Mouse (Mus musculus): ENCODE data around the gene Agbl5.

Gene Agbl5

GRCm38 (mm10) chr5:30920621-30921020 is 32.1 kb downstream of the Agbl5 start:
- no peak for DNase-seq

GRCm38 (mm10) chr5:30921256-30922033 is 33.0 kb downstream of the Agbl5 start, which contains the start of gene Khk:
Gene Khk (plus strand): TSS chr5:30921431.
- peak; percentile 96 to 97 for DNase-seq

- no peak for DNase-seq
These were observed 34.1 kb downstream of the Agbl5 start for GRCm38 (mm10) chr5:30922581-30923041.

GRCm38 (mm10) chr5:30923119-30923518 is 34.6 kb downstream of the Agbl5 start:
- DNase-seq: no peak

- no peak for DNase-seq
These were observed 36.1 kb downstream of the Agbl5 start for GRCm38 (mm10) chr5:30924614-30925013.

- no peak for DNase-seq
These were observed 36.7 kb downstream of the Agbl5 start for GRCm38 (mm10) chr5:30925217-30925616.

- no peak for DNase-seq
These were observed 37.6 kb downstream of the Agbl5 start for GRCm38 (mm10) chr5:30926073-30926472.

GRCm38 (mm10) chr5:30927945-30928529 is 39.5 kb downstream of the Agbl5 start:
- DNase-seq: no peak

- DNase-seq: peak; percentile 81 to 90
These were observed 41.6 kb downstream of the Agbl5 start for GRCm38 (mm10) chr5:30930121-30930520.

GRCm38 (mm10) chr5:30930846-30931245 is 42.4 kb downstream of the Agbl5 start:
- no peak for DNase-seq

GRCm38 (mm10) chr5:30931378-30931777 is 42.9 kb downstream of the Agbl5 start:
- no peak for DNase-seq

- DNase-seq: peak in 1 of 2 experiments; percentile 1
These were observed 45.2 kb downstream of the Agbl5 start for GRCm38 (mm10) chr5:30933705-30934104.

- DNase-seq: peak in 1 of 2 experiments; percentile 1
These were observed 46.4 kb downstream of the Agbl5 start for GRCm38 (mm10) chr5:30934725-30935461.

GRCm38 (mm10) chr5:30943004-30943403 is 54.5 kb downstream of the Agbl5 start:
- no peak for DNase-seq

GRCm38 (mm10) chr5:30944344-30944743 is 55.9 kb downstream of the Agbl5 start:
- no peak for DNase-seq

- DNase-seq: peak; percentile 73 to 76
These were observed 56.7 kb downstream of the Agbl5 start, which contains the start of gene Cgref1 for GRCm38 (mm10) chr5:30944956-30945781. Gene Cgref1 (minus strand): TSS chr5:30945591.

- DNase-seq: no peak
These were observed 60.1 kb downstream of the Agbl5 start for GRCm38 (mm10) chr5:30948620-30949019.

- peak; percentile 74 to 84 for DNase-seq
These were observed 61.3 kb downstream of the Agbl5 start for GRCm38 (mm10) chr5:30949654-30950326.

GRCm38 (mm10) chr5:30950451-30950850 is 62.0 kb downstream of the Agbl5 start:
- DNase-seq: peak in 1 of 2 experiments; percentile 27

- DNase-seq: no peak
These were observed 62.4 kb downstream of the Agbl5 start for GRCm38 (mm10) chr5:30950922-30951321.

- no peak for DNase-seq
These were observed 63.2 kb downstream of the Agbl5 start for GRCm38 (mm10) chr5:30951706-30952105.

GRCm38 (mm10) chr5:30952551-30952950 is 64.1 kb downstream of the Agbl5 start:
- DNase-seq: no peak
